Mouse (Mus musculus) lung, postnatal 25 days (tissue): ENCODE data around the gene Med9.
"Not testable (repeated sequence)": the region's sequence is repeated elsewhere in the genome, so short reads cannot be mapped to it uniquely, and the experiment has no call there.

Source experiments
- DNase-seq: peaks from one replicate; pipeline ENCODE4 v3.0.0; 2022; ENCODE audit warnings: low spot score

Gene Med9

DNA sequence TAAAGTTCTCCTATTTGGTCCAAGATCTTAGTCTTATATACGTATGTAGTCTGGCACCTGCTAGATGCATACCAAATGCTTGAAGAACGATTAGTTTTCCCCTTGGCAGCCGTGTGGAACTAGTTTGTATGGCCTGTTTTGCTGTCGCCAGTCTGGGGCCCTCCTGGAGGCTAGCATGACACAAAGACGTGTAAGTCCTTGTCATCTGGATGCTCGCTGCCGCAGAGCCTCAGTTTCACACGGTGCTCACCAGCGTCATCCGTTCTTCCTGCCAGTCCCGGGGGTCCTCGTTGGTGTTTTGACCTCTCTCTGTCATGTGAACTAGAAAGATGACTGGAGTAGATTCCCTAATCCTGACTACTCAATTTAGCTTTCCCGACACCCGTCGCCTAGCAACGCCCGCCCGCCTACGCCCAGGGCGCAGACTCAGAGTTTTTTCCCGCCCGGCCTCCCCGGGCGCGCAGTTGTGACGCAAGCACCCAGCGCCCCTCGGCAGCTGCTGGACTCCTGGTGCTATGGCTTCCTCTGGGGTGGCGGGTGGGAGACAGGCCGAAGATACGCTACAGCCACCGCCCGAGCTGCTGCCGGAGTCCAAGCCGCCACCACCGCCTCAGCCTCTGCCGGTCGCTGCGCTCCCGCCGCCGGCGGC, at the start of gene Med9:
Gene Med9 (plus strand): TSS at position 455 of the 649 bp plus-strand sequence.
- DNase-seq: peak; percentile 94

DNA sequence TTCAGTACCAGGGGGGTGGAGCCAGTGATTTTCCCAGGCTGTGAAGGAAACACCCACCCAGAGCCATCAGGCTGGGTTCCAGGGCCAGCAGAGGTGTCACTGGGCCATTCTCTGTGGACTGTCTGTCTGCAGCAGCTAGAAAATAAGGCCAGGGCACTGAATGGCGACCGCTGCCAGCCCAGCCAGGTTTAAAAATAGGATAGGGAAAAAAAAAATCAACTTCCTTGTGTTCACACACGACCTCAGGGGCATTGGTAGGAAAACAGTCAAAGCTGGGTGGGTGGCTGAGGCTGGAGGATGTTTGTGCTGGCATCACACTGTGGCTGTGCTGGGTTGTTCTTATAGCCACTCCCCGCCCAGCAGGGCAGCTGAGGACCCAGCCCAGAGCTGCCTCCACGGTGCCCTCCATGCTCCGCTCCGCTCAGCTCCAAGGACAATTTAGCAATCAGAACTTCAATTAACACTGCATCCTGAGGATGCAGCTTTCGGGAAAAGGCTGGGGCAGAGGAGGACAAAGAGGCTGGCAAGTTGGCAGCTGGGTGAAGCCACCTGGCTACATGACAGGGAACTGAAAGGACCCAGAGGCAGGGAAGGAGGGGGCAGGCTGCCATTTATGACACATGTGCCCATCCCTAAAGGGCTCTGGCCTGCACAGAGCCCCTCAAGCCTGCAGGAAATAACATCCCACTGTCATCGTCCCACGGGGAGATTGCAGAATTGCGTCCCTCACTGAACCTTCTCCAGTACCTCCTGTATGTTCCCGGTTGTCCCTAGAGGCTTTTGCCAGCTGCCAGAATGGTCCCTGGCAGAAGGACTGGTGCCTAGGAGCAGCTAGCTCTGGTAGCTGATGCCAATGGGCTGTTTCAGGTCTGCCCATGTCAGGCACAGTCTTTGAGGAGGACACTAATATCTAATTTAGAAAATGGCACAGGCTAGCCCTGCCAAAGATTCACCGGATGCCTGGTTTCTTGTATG, 48.0 kb upstream of the Med9 start:
- DNase-seq: peak; percentile 67

- DNase-seq: no peak
Measured at GRCm38 (mm10) chr11:59900995-59901394, 47.0 kb upstream of the Med9 start.

DNA sequence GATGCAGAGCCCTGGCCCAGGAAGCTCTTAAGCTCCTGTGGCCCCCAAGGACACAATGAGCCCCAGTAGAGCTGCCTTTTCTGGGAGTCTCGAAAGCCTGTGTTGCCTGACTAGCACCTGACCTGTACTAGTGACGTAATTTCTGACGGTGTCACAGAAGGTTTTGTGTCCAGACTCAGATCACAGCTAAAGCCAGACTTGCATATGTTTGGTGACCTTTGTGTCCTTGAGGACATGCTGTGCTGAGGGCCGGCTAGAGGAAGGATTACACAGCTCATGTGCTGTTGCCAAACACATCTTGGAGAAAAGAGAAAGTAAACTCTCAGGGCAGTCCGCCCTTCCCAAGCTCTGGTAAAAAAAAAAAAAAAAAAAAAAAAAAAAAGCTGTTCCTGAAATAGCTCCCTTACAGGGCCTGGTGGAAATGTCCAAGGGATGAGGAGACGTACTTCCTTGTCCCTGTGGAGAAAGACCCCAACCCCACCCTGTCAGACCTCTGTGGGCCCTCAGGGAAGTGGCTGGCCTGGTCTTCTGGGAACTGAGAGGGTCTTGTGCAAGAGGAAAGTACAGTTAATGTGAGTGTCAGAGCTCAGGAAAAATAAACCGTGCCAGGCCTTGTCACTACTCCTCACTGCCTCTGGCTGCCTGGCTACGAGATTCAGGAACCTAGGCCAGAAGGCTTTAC, 45.8 kb upstream of the Med9 start:
- peak; percentile 87 for DNase-seq

- DNase-seq: no peak
Measured at GRCm38 (mm10) chr11:59906521-59907123, 41.4 kb upstream of the Med9 start.

- DNase-seq: peak; percentile 79
Measured at GRCm38 (mm10) chr11:59908446-59908845, 39.6 kb upstream of the Med9 start.

DNA sequence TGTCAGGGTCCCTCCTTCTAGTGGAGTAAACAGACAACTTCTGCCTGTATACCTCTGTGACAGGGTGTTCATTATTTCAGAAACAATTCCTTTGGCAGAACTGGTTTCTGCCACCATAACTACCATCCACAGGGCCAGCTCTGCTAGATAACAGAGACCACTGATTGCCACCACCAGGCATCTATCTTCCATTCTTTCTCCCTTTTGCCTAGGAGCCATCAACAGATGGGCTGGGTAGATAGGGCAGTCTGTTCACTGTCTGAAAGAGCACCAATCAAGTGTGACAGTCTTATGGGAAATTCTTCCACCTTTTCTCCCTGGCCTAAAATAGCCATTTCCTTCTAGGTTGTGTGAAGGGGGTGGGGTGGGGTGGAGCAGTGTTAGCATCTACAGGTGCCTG, 37.4 kb upstream of the Med9 start:
- DNase-seq: no peak

DNA sequence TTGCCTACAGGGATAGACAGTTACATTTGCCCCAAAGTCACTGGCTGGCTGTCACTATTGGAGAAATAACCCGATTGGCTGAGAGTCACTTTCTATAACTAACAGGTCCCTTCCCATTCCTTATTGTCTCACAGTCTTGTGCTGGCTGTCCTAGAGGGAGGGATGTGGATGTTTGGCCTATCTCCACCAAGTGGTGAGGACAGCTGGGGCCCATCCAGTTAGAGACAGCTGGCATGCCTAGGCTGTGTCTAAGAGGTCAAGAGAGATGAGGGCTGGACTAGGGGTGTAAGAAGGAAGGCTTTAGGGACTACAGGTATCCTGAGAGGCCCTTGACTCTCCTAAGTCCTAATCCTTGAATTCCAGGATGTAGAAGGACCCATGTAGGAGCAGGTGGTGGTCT, 36.5 kb upstream of the Med9 start:
- no peak for DNase-seq

DNA sequence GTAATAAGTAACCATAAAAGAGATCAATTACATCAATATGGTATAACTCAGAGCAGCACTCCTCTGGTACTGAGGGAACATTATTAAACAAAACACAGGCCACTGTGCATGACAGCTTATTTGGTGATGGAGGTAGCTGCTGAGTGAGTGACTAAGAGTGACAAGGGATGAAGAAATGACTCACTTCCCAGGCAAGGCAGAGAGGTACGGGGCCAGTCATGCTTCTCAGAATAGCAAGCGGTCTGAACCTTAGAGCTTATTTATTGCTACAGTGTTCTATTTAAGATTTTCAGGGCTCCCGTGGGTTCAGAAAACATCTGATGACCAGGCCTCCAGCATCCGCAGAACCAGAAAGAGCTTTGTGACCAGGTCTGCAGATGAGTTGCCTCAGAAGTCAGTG, 34.3 kb upstream of the Med9 start:
- no peak for DNase-seq

- peak; percentile 57 for DNase-seq
Measured at GRCm38 (mm10) chr11:59918014-59918413, 30.0 kb upstream of the Med9 start.

GRCm38 (mm10) chr11:59919401-59919800, 28.6 kb upstream of the Med9 start:
- DNase-seq: no peak

DNA sequence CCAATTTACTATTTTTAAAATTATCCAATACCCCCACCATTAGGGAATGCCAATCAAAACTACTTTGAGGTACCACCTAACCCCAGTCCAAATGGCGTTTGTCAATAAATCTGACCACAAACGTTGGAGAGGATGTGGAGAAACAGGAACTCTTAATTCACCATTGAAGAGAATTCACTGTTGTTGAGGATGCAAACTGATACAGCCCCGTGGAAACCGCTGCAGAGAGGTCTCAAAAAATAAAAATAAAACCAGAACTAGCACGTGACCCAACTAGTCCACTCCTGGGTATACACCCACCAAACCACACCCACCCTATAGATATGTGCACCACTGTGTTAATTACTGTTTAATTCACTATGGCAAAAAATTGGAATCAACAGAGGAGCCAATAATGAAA, 27.7 kb upstream of the Med9 start:
- no peak for DNase-seq

DNA sequence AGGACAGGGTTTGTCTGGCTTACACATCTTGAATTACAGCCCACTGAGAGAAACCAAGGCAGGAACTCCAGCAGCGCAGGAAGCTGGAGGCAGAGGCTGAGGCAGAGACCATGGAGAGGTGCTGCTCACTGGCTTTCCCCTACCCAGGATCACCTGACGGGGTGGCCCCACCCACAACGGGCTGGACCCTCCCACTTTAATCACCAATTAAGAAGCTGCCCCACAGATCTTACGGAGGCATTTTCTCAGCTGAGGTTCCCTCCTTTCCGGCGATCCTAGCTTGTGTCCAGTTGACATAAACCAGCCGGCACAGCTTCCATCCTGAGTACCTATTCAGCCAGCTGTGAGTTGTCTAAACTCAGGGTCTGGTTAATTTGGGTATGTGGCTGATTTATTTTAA, 26.7 kb upstream of the Med9 start:
- DNase-seq: peak; percentile 29

GRCm38 (mm10) chr11:59930031-59930430, 18.0 kb upstream of the Med9 start:
- no peak for DNase-seq

GRCm38 (mm10) chr11:59932560-59933337, 15.3 kb upstream of the Med9 start:
- no peak for DNase-seq

GRCm38 (mm10) chr11:59933943-59934342, 14.1 kb upstream of the Med9 start:
- DNase-seq: no peak

DNA sequence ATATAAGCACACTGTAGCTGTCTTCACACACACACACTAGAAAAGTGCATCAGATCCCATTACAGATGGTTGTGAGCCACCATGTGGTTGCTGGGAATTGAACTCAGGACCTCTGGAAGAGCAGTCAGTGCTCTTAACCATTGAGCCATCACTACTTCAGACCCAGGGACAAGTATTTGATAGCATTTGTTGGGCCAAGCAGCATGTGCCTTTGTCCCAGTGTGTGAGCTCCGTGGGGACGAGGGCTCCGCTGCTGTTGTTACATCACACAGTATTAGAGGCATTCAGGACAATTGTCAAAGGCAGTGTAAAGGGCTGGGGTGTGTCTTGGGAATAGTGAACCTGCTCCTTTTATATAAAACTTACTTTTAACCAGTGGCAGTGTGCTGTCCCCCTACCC, 11.0 kb upstream of the Med9 start:
- DNase-seq: no peak

GRCm38 (mm10) chr11:59937615-59938014, 10.4 kb upstream of the Med9 start:
- no peak for DNase-seq

DNA sequence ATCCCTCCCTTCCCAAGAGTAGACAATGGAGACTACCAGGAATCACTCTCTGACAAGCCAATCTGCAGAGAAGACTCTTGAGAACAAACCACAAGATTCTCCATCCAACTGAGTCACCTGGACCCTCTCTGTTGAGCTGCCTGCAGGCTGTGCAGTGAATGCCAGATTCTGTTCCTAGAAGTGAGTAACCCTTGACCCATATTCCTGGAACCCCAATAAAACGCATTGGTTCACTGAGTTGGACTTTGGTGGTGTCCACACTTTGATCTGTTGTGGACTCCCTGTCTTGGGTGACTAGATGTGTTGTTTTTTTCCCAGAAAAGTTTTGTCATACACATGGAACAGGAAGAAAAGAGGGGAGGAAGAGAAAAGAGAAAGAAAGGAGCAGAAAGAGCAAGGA, 8.2 kb upstream of the Med9 start:
- no peak for DNase-seq

DNA sequence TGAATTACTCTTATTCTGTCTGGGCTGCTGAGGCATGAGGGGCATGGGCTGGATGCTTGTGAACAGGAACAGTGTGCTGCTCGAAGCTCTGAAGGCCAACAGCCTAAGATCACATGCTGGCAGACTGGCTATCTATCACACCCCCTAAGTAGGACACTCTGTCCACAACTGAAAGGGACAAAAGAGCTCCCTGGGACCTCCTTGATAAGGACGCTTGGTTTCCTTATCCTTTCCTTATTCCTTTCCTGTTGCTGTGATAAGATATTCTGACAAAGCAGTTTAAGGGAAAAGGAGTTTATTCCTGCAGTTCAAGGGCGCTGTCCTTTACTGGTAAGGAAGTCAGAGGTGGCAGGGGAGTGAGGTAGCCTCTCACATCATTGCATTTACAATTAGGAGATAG, 7.4 kb upstream of the Med9 start:
- DNase-seq: no peak

- DNase-seq: peak; percentile 49
Measured at GRCm38 (mm10) chr11:59941391-59941790, 6.6 kb upstream of the Med9 start.

DNA sequence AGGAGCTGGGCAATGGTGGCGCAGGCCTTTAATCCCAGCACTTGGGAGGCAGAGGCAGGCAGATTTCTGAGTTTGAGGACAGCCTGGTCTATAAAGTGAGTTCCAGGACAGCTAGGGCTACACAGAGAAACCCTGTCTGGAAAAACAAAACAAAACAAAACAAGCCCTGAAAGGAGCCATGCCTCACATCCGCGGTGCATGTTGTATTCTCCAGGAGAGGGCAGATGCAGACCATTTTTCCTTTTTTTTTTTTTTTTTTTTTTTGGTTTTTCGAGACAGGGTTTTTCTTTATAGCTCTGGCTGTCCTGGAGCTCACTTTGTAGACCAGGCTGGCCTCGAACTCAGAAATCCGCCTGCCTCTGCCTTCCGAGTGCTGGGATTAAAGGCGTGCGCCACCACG, 3.2 kb upstream of the Med9 start:
- DNase-seq: not testable (repeated sequence)
